Comparison of ENCODE assay signal across 19 mouse cellular contexts in genomic region chr13:77878120-77878519, GRCm38 (mm10).
A peak's percentile ranks its signal among the peaks of the same experiment; 100 is the strongest.
DNase-seq lines count a peak whose midpoint lies in the region; ATAC-seq and TF ChIP-seq lines count a peak whose summit lies in the region.
"Had no signal": no experiment of that assay in that cellular context is flagged by ENCODE, and none has a peak within 500 bp of the region (broad histone marks: within the 10 kb centered on the region; RNA-seq: fewer than 3 reads in every experiment).

No protein-coding gene starts in this region.

- TF ChIP-seq EP300 in lung, postnatal 0 days (IDR thresholded peaks at IDR 0.05): no peak

- no peak overlapping the region for H3K4me2 ChIP-seq in midbrain, embryonic 16.5 days (ENCODE audit: low read length)
- no peak overlapping the region for H3K4me2 ChIP-seq in midbrain, embryonic 14.5 days (ENCODE audit: low read length)
- no peak overlapping the region for H3K4me2 ChIP-seq in forebrain, embryonic 14.5 days (ENCODE audit: low read length)
- H3K4me2 ChIP-seq in lung, postnatal 0 days (replicated peaks; ENCODE audit: low read depth, low read length): no peak overlapping the region
- H3K4me2 ChIP-seq: embryonic facial prominence, embryonic 12.5 days; heart, embryonic 11.5 days; heart, embryonic 15.5 days; hindbrain, embryonic 13.5 days had no signal

- peaks cover 6% of the 10 kb centered on the region for H3K4me1 ChIP-seq in midbrain, embryonic 16.5 days (ENCODE audit: control insufficient read depth, insufficient read depth, low read length)
- 0 out of 2 replicates have a peak, but pooled peaks cover 6% of the 10 kb centered on the region for H3K4me1 ChIP-seq in midbrain, embryonic 14.5 days (ENCODE audit: control insufficient read depth, insufficient read depth, low read length)
- peaks cover 6% of the 10 kb centered on the region for H3K4me1 ChIP-seq in forebrain, embryonic 14.5 days (ENCODE audit: control insufficient read depth, insufficient read depth, low read length)
- H3K4me1 ChIP-seq in lung, postnatal 0 days (ENCODE audit: insufficient read depth, low read depth, low read length): no peaks in the 10 kb centered on the region
- H3K4me1 ChIP-seq: embryonic facial prominence, embryonic 12.5 days; heart, embryonic 15.5 days had no signal

- no peak overlapping the region for H3K9ac ChIP-seq in midbrain, embryonic 16.5 days (ENCODE audit: low read depth, low read length)
- no peak overlapping the region for H3K9ac ChIP-seq in midbrain, embryonic 14.5 days (replicated peaks; ENCODE audit: low read length)
- H3K9ac ChIP-seq in forebrain, embryonic 14.5 days (ENCODE audit: low read length): no peak overlapping the region
- no peak overlapping the region for H3K9ac ChIP-seq in lung, postnatal 0 days (replicated peaks; ENCODE audit: low read depth)
- H3K9ac ChIP-seq: embryonic facial prominence, embryonic 12.5 days; heart, embryonic 15.5 days; hindbrain, embryonic 13.5 days had no signal

- no peaks in the 10 kb centered on the region for H3K36me3 ChIP-seq in midbrain, embryonic 16.5 days (ENCODE audit: control insufficient read depth, insufficient read depth, low read length)
- no peaks in the 10 kb centered on the region for H3K36me3 ChIP-seq in midbrain, embryonic 14.5 days (ENCODE audit: control insufficient read depth, insufficient read depth, low read length)
- H3K36me3 ChIP-seq in forebrain, embryonic 14.5 days (ENCODE audit: control insufficient read depth, insufficient read depth, low read length): no peaks in the 10 kb centered on the region
- H3K36me3 ChIP-seq in lung, postnatal 0 days (ENCODE audit: insufficient read depth, low read length): no peaks in the 10 kb centered on the region
- H3K36me3 ChIP-seq: embryonic facial prominence, embryonic 12.5 days; heart, embryonic 15.5 days; hindbrain, embryonic 13.5 days had no signal

- H3K27me3 ChIP-seq in midbrain, embryonic 16.5 days (ENCODE audit: control insufficient read depth, insufficient read depth, low read depth, low read length): no peaks in the 10 kb centered on the region
- no peaks in the 10 kb centered on the region for H3K27me3 ChIP-seq in midbrain, embryonic 14.5 days (ENCODE audit: control insufficient read depth, insufficient read depth, low read length)
- no peaks in the 10 kb centered on the region for H3K27me3 ChIP-seq in forebrain, embryonic 14.5 days (replicated peaks; ENCODE audit: control insufficient read depth, insufficient read depth, low read length)
- H3K27me3 ChIP-seq in lung, postnatal 0 days (replicated peaks; ENCODE audit: insufficient read depth, low read length): no peaks in the 10 kb centered on the region
- H3K27me3 ChIP-seq: embryonic facial prominence, embryonic 12.5 days; heart, embryonic 15.5 days; hindbrain, embryonic 13.5 days had no signal

- 52% methylated on average over 4 of the region's 4 CpGs for WGBS in midbrain, embryonic 16.5 days
- WGBS in midbrain, embryonic 14.5 days: 60% methylated on average over 4 of the region's 4 CpGs
- 47% methylated on average over 4 of the region's 4 CpGs for WGBS in forebrain, embryonic 14.5 days
- 85% methylated on average over 4 of the region's 4 CpGs for WGBS in lung, postnatal 0 days

- peak; percentile 48; the same call in 1 of the 2 replicates for ATAC-seq in midbrain, embryonic 16.5 days
- ATAC-seq in midbrain, embryonic 14.5 days (ENCODE audit: low FRiP score, low TSS enrichment): no peak
- peak; percentile 79 for ATAC-seq in forebrain, embryonic 14.5 days
- ATAC-seq in lung, postnatal 0 days: no peak

- H3K9me3 ChIP-seq in midbrain, embryonic 16.5 days (replicated peaks; ENCODE audit: control insufficient read depth, low read length, poor library complexity, severe bottlenecking): no peaks in the 10 kb centered on the region
- no peaks in the 10 kb centered on the region; the same call in 1 of the 2 replicates for H3K9me3 ChIP-seq in midbrain, embryonic 14.5 days (ENCODE audit: control insufficient read depth, low read length)
- no peaks in the 10 kb centered on the region for H3K9me3 ChIP-seq in forebrain, embryonic 14.5 days (replicated peaks; ENCODE audit: control insufficient read depth, low read length)
- no peaks in the 10 kb centered on the region for H3K9me3 ChIP-seq in lung, postnatal 0 days (ENCODE audit: low read length)
- H3K9me3 ChIP-seq: embryonic facial prominence, embryonic 12.5 days; heart, embryonic 15.5 days; hindbrain, embryonic 13.5 days had no signal

- no peak overlapping the region for H3K4me3 ChIP-seq in layer of hippocampus, adult 2 months
- H3K4me3 ChIP-seq in midbrain, embryonic 16.5 days (ENCODE audit: low read depth, low read length): no peak overlapping the region
- no peak overlapping the region for H3K4me3 ChIP-seq in midbrain, embryonic 14.5 days (replicated peaks; ENCODE audit: low read depth, low read length)
- no peak overlapping the region for H3K4me3 ChIP-seq in forebrain, embryonic 14.5 days (ENCODE audit: low read depth, low read length)
- no peak overlapping the region for H3K4me3 ChIP-seq in lung, postnatal 0 days (ENCODE audit: low read depth, low read length)
- H3K4me3 ChIP-seq: embryonic facial prominence, embryonic 12.5 days; heart, embryonic 15.5 days; hindbrain, embryonic 13.5 days had no signal

- peak overlapping the region; percentile 19; the same call in 1 of the 2 replicates for H3K27ac ChIP-seq in layer of hippocampus, adult 2 months
- peak overlapping the region; percentile 53; the same call in 1 of the 2 replicates for H3K27ac ChIP-seq in midbrain, embryonic 16.5 days (ENCODE audit: low read length)
- H3K27ac ChIP-seq in midbrain, embryonic 14.5 days (replicated peaks; ENCODE audit: low read depth, low read length): no peak overlapping the region
- peak overlapping the region; percentile 60 for H3K27ac ChIP-seq in forebrain, embryonic 14.5 days (ENCODE audit: low read depth, low read length)
- no peak overlapping the region for H3K27ac ChIP-seq in lung, postnatal 0 days (ENCODE audit: low read length)
- H3K27ac ChIP-seq: embryonic facial prominence, embryonic 12.5 days; heart, embryonic 15.5 days; hindbrain, embryonic 13.5 days had no signal

- no peak for TF ChIP-seq CTCF in layer of hippocampus, adult 2 months (conservative IDR thresholded peaks at IDR 0.05)
- no peak for TF ChIP-seq CTCF in lung, postnatal 0 days (IDR thresholded peaks at IDR 0.05)

- DNase-seq in layer of hippocampus, adult 2 months (ENCODE audit: low spot score in 2 of 2): no peak
- no peak for DNase-seq in layer of hippocampus, adult 9-10 months (ENCODE audit: low spot score)
- no peak for DNase-seq in midbrain, embryonic 14.5 days
- no peak for DNase-seq in forebrain, embryonic 14.5 days (ENCODE audit: low spot score)
- no peak for DNase-seq in kidney, adult 11 months
- no peak for DNase-seq in lung, postnatal 0 days (ENCODE audit: low spot score)
- DNase-seq: adrenal gland, adult 8-10 months; adrenal gland, postnatal 36 days; cerebellum, adult 11-12 months; cerebellum, adult 9-10 months; cerebellum, postnatal 25 days; gastrocnemius, postnatal 10 days; heart, adult 18-20 months; heart, postnatal 14 days had no signal

Comparison
In these comparisons a context has a peak if more than half of its experiments do, and no peak if none do; other contexts are left out.
1. H3K27ac ChIP-seq: peak in layer of hippocampus, adult 2 months (single experiment), midbrain, embryonic 16.5 days (single experiment) and forebrain, embryonic 14.5 days (single experiment); none in midbrain, embryonic 14.5 days (single experiment) and lung, postnatal 0 days (single experiment).
2. ATAC-seq: peak in midbrain, embryonic 16.5 days (single experiment) and forebrain, embryonic 14.5 days (single experiment); none in midbrain, embryonic 14.5 days (single experiment) and lung, postnatal 0 days (single experiment).